Mouse (Mus musculus): ENCODE data around the gene 1700016D06Rik. TPM values are rescaled to one million over a fixed set of nuclear protein-coding genes. Genes with fewer than 3 reads are reported as not detected.
"Not testable (repeated sequence)": the region's sequence is repeated elsewhere in the genome, so short reads cannot be mapped to it uniquely, and the experiment has no call there.

The 1700016D06Rik gene
- polyA plus RNA-seq, 1 experiment, result 47.0 TPM

GRCm38 (mm10) chr8:11692455-11692854, 8.4 kb downstream of the 1700016D06Rik start:
- no peak overlapping the region for H3K27ac ChIP-seq (ENCODE audit: control insufficient read depth, insufficient read depth, low read depth, low read length)
- TF ChIP-seq POLR2A (IDR thresholded peaks at IDR 0.05; ENCODE audit: control insufficient read depth, low read depth, low read length) (no peak), CTCF (IDR thresholded peaks at IDR 0.05; ENCODE audit: control insufficient read depth, insufficient read depth, insufficient replicate concordance, low read depth, low read length) (no peak)
- no peaks in the 10 kb centered on the region for H3K4me1 ChIP-seq (ENCODE audit: control insufficient read depth, insufficient read depth, low read length)
- no peak overlapping the region for H3K4me3 ChIP-seq (ENCODE audit: control insufficient read depth, low read depth, low read length)
- no peaks in the 10 kb centered on the region for H3K36me3 ChIP-seq (ENCODE audit: control insufficient read depth, insufficient read depth, low read length)
- no peaks in the 10 kb centered on the region for H3K27me3 ChIP-seq (ENCODE audit: control insufficient read depth, insufficient read depth, low read length)

GRCm38 (mm10) chr8:11691761-11692160, 9.1 kb downstream of the 1700016D06Rik start:
- TF ChIP-seq CTCF (IDR thresholded peaks at IDR 0.05; ENCODE audit: control insufficient read depth, insufficient read depth, insufficient replicate concordance, low read depth, low read length) (no peak), POLR2A (IDR thresholded peaks at IDR 0.05; ENCODE audit: control insufficient read depth, low read depth, low read length) (no peak)
- Histone ChIP-seq H3K4me1 (ENCODE audit: control insufficient read depth, insufficient read depth, low read length) (no peaks in the 10 kb centered on the region), H3K36me3 (ENCODE audit: control insufficient read depth, insufficient read depth, low read length) (no peaks in the 10 kb centered on the region), H3K27ac (ENCODE audit: control insufficient read depth, insufficient read depth, low read depth, low read length) (no peak overlapping the region), H3K27me3 (ENCODE audit: control insufficient read depth, insufficient read depth, low read length) (no peaks in the 10 kb centered on the region), H3K4me3 (ENCODE audit: control insufficient read depth, low read depth, low read length) (no peak overlapping the region)

- Histone ChIP-seq H3K4me1 (ENCODE audit: control insufficient read depth, insufficient read depth, low read length) (no peaks in the 10 kb centered on the region), H3K4me3 (ENCODE audit: control insufficient read depth, low read depth, low read length) (no peak overlapping the region), H3K36me3 (ENCODE audit: control insufficient read depth, insufficient read depth, low read length) (no peaks in the 10 kb centered on the region), H3K27ac (ENCODE audit: control insufficient read depth, insufficient read depth, low read depth, low read length) (no peak overlapping the region), H3K27me3 (ENCODE audit: control insufficient read depth, insufficient read depth, low read length) (no peaks in the 10 kb centered on the region)
- TF ChIP-seq POLR2A (IDR thresholded peaks at IDR 0.05; ENCODE audit: control insufficient read depth, low read depth, low read length) (no peak), CTCF (IDR thresholded peaks at IDR 0.05; ENCODE audit: control insufficient read depth, insufficient read depth, insufficient replicate concordance, low read depth, low read length) (no peak)
These were observed 9.6 kb downstream of the 1700016D06Rik start for GRCm38 (mm10) chr8:11691284-11691683.

GRCm38 (mm10) chr8:11689945-11690344, 10.9 kb downstream of the 1700016D06Rik start:
- TF ChIP-seq CTCF (IDR thresholded peaks at IDR 0.05; ENCODE audit: control insufficient read depth, insufficient read depth, insufficient replicate concordance, low read depth, low read length) (no peak), POLR2A (IDR thresholded peaks at IDR 0.05; ENCODE audit: control insufficient read depth, low read depth, low read length) (no peak)
- no peak overlapping the region for H3K27ac ChIP-seq (ENCODE audit: control insufficient read depth, insufficient read depth, low read depth, low read length)
- no peaks in the 10 kb centered on the region for H3K27me3 ChIP-seq (ENCODE audit: control insufficient read depth, insufficient read depth, low read length)
- H3K4me1 ChIP-seq (ENCODE audit: control insufficient read depth, insufficient read depth, low read length), result no peaks in the 10 kb centered on the region
- H3K4me3 ChIP-seq (ENCODE audit: control insufficient read depth, low read depth, low read length), result no peak overlapping the region
- H3K36me3 ChIP-seq (ENCODE audit: control insufficient read depth, insufficient read depth, low read length), result no peaks in the 10 kb centered on the region

- Histone ChIP-seq H3K4me3 (ENCODE audit: control insufficient read depth, low read depth, low read length) (no peak overlapping the region), H3K27me3 (ENCODE audit: control insufficient read depth, insufficient read depth, low read length) (no peaks in the 10 kb centered on the region), H3K36me3 (ENCODE audit: control insufficient read depth, insufficient read depth, low read length) (no peaks in the 10 kb centered on the region), H3K27ac (ENCODE audit: control insufficient read depth, insufficient read depth, low read depth, low read length) (no peak overlapping the region), H3K4me1 (ENCODE audit: control insufficient read depth, insufficient read depth, low read length) (no peaks in the 10 kb centered on the region)
- no peak for TF ChIP-seq POLR2A (IDR thresholded peaks at IDR 0.05; ENCODE audit: control insufficient read depth, low read depth, low read length)
These were observed 13.6 kb downstream of the 1700016D06Rik start for GRCm38 (mm10) chr8:11687251-11687650.

- no peak for TF ChIP-seq CTCF (IDR thresholded peaks at IDR 0.05; ENCODE audit: control insufficient read depth, insufficient read depth, insufficient replicate concordance, low read depth, low read length)
- no peak for TF ChIP-seq POLR2A (IDR thresholded peaks at IDR 0.05; ENCODE audit: control insufficient read depth, low read depth, low read length)
- Histone ChIP-seq H3K4me1 (ENCODE audit: control insufficient read depth, insufficient read depth, low read length) (no peaks in the 10 kb centered on the region), H3K27me3 (ENCODE audit: control insufficient read depth, insufficient read depth, low read length) (no peaks in the 10 kb centered on the region), H3K36me3 (ENCODE audit: control insufficient read depth, insufficient read depth, low read length) (no peaks in the 10 kb centered on the region), H3K27ac (ENCODE audit: control insufficient read depth, insufficient read depth, low read depth, low read length) (no peak overlapping the region), H3K4me3 (ENCODE audit: control insufficient read depth, low read depth, low read length) (no peak overlapping the region)
These were observed 16.3 kb downstream of the 1700016D06Rik start for GRCm38 (mm10) chr8:11684558-11684957.

GRCm38 (mm10) chr8:11668308-11668707, 32.6 kb downstream of the 1700016D06Rik start:
- no peak overlapping the region for H3K4me3 ChIP-seq (ENCODE audit: control insufficient read depth, low read depth, low read length)
- H3K36me3 ChIP-seq (ENCODE audit: control insufficient read depth, insufficient read depth, low read length), result no peaks in the 10 kb centered on the region
- H3K27me3 ChIP-seq (ENCODE audit: control insufficient read depth, insufficient read depth, low read length), result no peaks in the 10 kb centered on the region
- TF ChIP-seq POLR2A (IDR thresholded peaks at IDR 0.05; ENCODE audit: control insufficient read depth, low read depth, low read length) (no peak), CTCF (IDR thresholded peaks at IDR 0.05; ENCODE audit: control insufficient read depth, insufficient read depth, insufficient replicate concordance, low read depth, low read length) (no peak)
- no peaks in the 10 kb centered on the region for H3K4me1 ChIP-seq (ENCODE audit: control insufficient read depth, insufficient read depth, low read length)
- no peak overlapping the region for H3K27ac ChIP-seq (ENCODE audit: control insufficient read depth, insufficient read depth, low read depth, low read length)

GRCm38 (mm10) chr8:11666023-11666716, 34.7 kb downstream of the 1700016D06Rik start:
- H3K4me1 ChIP-seq (ENCODE audit: control insufficient read depth, insufficient read depth, low read length); H3K36me3 ChIP-seq (ENCODE audit: control insufficient read depth, insufficient read depth, low read length); H3K27ac ChIP-seq (ENCODE audit: control insufficient read depth, insufficient read depth, low read depth, low read length); H3K27me3 ChIP-seq (ENCODE audit: control insufficient read depth, insufficient read depth, low read length); H3K4me3 ChIP-seq (ENCODE audit: control insufficient read depth, low read depth, low read length): not testable (repeated sequence)
